ENCODE assay signal across 20 mouse cellular contexts in the genomic region with DNA sequence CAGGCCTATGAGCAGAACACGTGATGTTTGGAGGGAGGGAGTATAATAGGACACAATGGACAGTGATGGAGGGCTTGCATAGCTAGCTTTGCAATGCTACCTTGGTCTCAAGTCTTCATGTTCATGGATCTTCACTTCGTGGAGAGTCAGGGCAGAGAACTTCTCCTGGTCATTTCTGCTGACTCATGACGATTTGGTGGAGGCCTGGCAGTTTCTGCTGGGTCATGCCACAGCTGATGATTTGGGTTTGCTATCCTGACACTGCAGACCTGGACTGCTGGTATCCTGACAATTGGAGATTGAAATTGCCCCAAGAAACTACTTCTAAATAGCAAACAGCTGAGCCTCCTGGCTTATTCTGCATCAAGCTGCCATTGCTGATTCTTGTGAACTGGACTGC.
"Had no signal": no experiment of that assay in that cellular context is flagged by ENCODE, and none has a peak within 500 bp of the region (broad histone marks: within the 10 kb centered on the region; RNA-seq: fewer than 3 reads in every experiment).

No protein-coding gene starts in this region.

- H3K9ac ChIP-seq: limb, embryonic 12.5 days; limb, embryonic 15.5 days; lung, embryonic 14.5 days; neural tube, embryonic 12.5 days had no signal

- H3K4me2 ChIP-seq: limb, embryonic 12.5 days; limb, embryonic 15.5 days; lung, embryonic 14.5 days; midbrain, embryonic 11.5 days; neural tube, embryonic 12.5 days; neural tube, embryonic 15.5 days had no signal

- H3K36me3 ChIP-seq: limb, embryonic 12.5 days; limb, embryonic 15.5 days; neural tube, embryonic 12.5 days; neural tube, embryonic 15.5 days had no signal

- DNase-seq: kidney, adult 18-20 months; kidney, adult 9 months; kidney, postnatal 14 days; kidney, postnatal 4 days; left cerebral cortex, postnatal 4 days; lung, embryonic 14.5 days; lung, postnatal 36 days; midbrain, embryonic 14.5 days; right cerebral cortex, adult 18-20 months; right cerebral cortex, postnatal 14 days; right cerebral cortex, postnatal 4 days; thymus, adult 2 months; thymus, postnatal 14 days; thymus, postnatal 4 days had no signal

- H3K4me3 ChIP-seq: limb, embryonic 12.5 days; limb, embryonic 15.5 days; neural tube, embryonic 12.5 days; neural tube, embryonic 15.5 days had no signal

- H3K27ac ChIP-seq: limb, embryonic 12.5 days; limb, embryonic 15.5 days; neural tube, embryonic 12.5 days; neural tube, embryonic 15.5 days; stomach, postnatal 0 days had no signal

- H3K9me3 ChIP-seq: limb, embryonic 12.5 days; limb, embryonic 15.5 days; neural tube, embryonic 12.5 days; neural tube, embryonic 15.5 days had no signal
